Mouse (Mus musculus) liver, embryonic 15.5 days (tissue): ENCODE data around the gene Hcn1. TPM values are rescaled to one million over a fixed set of nuclear protein-coding genes. Genes with fewer than 3 reads are reported as not detected.

Experiments
- ATAC-seq: fragments of 200-750 bp; cut with Nextera tagmentation; 2 replicates; pipeline ENCODE4 v1.8.0; 2017; ENCODE audit warnings: moderate number of reproducible peaks, mild to moderate bottlenecking, moderate library complexity; ENCODE audit not compliant: insufficient read depth
- H3K27ac ChIP-seq: fragments of 300-500 bp; sonication (generic); replicated peaks from 2 replicates; pipeline ENCODE4 v1.5.1; 2015; ENCODE audit warnings: mild to moderate bottlenecking, inconsistent platforms
- H3K27me3 ChIP-seq: fragments of 300-500 bp; sonication (generic); 2 replicates; pipeline ENCODE4 v1.6.1; 2015; ENCODE audit warnings: mild to moderate bottlenecking, inconsistent platforms
- H3K36me3 ChIP-seq: fragments of 300-500 bp; sonication (generic); replicated peaks from 2 replicates; pipeline ENCODE4 v1.6.1; 2015; ENCODE audit warnings: moderate library complexity, mild to moderate bottlenecking, inconsistent platforms
- H3K4me1 ChIP-seq: fragments of 300-500 bp; sonication (generic); replicated peaks from 2 replicates; pipeline ENCODE4 v1.6.1; 2015; ENCODE audit warnings: inconsistent platforms
- H3K4me2 ChIP-seq: fragments of 300-500 bp; sonication (generic); 2 replicates; pipeline ENCODE4 v1.6.1; 2015; ENCODE audit warnings: moderate library complexity, mild to moderate bottlenecking, inconsistent platforms
- H3K4me3 ChIP-seq: fragments of 300-500 bp; sonication (generic); replicated peaks from 2 replicates; pipeline ENCODE4 v1.5.1; 2015; ENCODE audit warnings: mild to moderate bottlenecking, inconsistent platforms
- H3K9ac ChIP-seq: fragments of 300-500 bp; sonication (generic); 2 replicates; pipeline ENCODE4 v1.6.1; 2015; ENCODE audit warnings: moderate library complexity, mild to moderate bottlenecking, inconsistent platforms
- H3K9me3 ChIP-seq: fragments of 300-500 bp; sonication (generic); replicated peaks from 2 replicates; pipeline ENCODE4 v1.6.1; 2016; ENCODE audit warnings: inconsistent platforms
- WGBS: fragments of 180-500 bp; shearing (Covaris S2); methylation state at CpG from one replicate; pipeline ENCODE4 v1.1.7; 2015; ENCODE audit warnings: mixed read lengths; ENCODE audit not compliant: insufficient replicate concordance; 5-methylcytosine and 5-hydroxymethylcytosine counted together
- polyA plus RNA-seq: library from polyadenylated mRNA; unstranded; fragments of >200 nt; fragmentation: Nextera tagmentation; extraction: Ambion mirVana; gene quantifications from 2 replicates; pipeline ENCODE4 v1.2.1, GENCODE M21; 2015

Gene Hcn1
- polyA plus RNA-seq, 1 experiment from 2014 or later: 0.01 TPM

GRCm38 (mm10) chr13:117705997-117706396 is 103.9 kb downstream of the Hcn1 start:
- Histone ChIP-seq H3K27ac (no peak overlapping the region), H3K4me3 (no peak overlapping the region), H3K4me2 (no peak overlapping the region), H3K36me3 (no peaks in the 10 kb centered on the region), H3K9ac (no peak overlapping the region), H3K4me1 (no peaks in the 10 kb centered on the region), H3K9me3 (no peaks in the 10 kb centered on the region), H3K27me3 (no peaks in the 10 kb centered on the region)
- WGBS: 70% methylated on average over 3 of the region's 3 CpGs
- ATAC-seq: no peak

GRCm38 (mm10) chr13:117706496-117706895 is 104.4 kb downstream of the Hcn1 start:
- H3K4me3 ChIP-seq: no peak overlapping the region
- H3K4me1 ChIP-seq: no peaks in the 10 kb centered on the region
- H3K36me3 ChIP-seq: no peaks in the 10 kb centered on the region
- H3K27ac ChIP-seq: no peak overlapping the region
- ATAC-seq: no peak
- no peak overlapping the region for H3K9ac ChIP-seq
- H3K27me3 ChIP-seq: no peaks in the 10 kb centered on the region
- no peak overlapping the region for H3K4me2 ChIP-seq
- 47% methylated on average over 2 of the region's 2 CpGs for WGBS
- H3K9me3 ChIP-seq: no peaks in the 10 kb centered on the region

GRCm38 (mm10) chr13:117706986-117707738 is 105.0 kb downstream of the Hcn1 start:
- ATAC-seq: no peak
- Histone ChIP-seq H3K4me2 (no peak overlapping the region), H3K9me3 (no peaks in the 10 kb centered on the region), H3K27me3 (no peaks in the 10 kb centered on the region), H3K9ac (no peak overlapping the region), H3K4me1 (no peaks in the 10 kb centered on the region), H3K36me3 (no peaks in the 10 kb centered on the region), H3K4me3 (no peak overlapping the region), H3K27ac (no peak overlapping the region)
- WGBS: 57% methylated on average over 11 of the region's 11 CpGs

GRCm38 (mm10) chr13:117710811-117711210 is 108.7 kb downstream of the Hcn1 start:
- H3K27ac ChIP-seq: no peak overlapping the region
- H3K9ac ChIP-seq: no peak overlapping the region
- no peaks in the 10 kb centered on the region for H3K27me3 ChIP-seq
- H3K4me1 ChIP-seq: no peaks in the 10 kb centered on the region
- H3K4me3 ChIP-seq: no peak overlapping the region
- no peak overlapping the region for H3K4me2 ChIP-seq
- H3K36me3 ChIP-seq: no peaks in the 10 kb centered on the region
- no peaks in the 10 kb centered on the region for H3K9me3 ChIP-seq
- ATAC-seq: no peak

- no peaks in the 10 kb centered on the region for H3K9me3 ChIP-seq
- 38% methylated on average over 4 of the region's 4 CpGs for WGBS
- H3K36me3 ChIP-seq: no peaks in the 10 kb centered on the region
- no peak overlapping the region for H3K27ac ChIP-seq
- no peak overlapping the region for H3K9ac ChIP-seq
- no peak for ATAC-seq
- H3K4me3 ChIP-seq: no peak overlapping the region
- H3K27me3 ChIP-seq: no peaks in the 10 kb centered on the region
- no peak overlapping the region for H3K4me2 ChIP-seq
- no peaks in the 10 kb centered on the region for H3K4me1 ChIP-seq
These were observed 120.0 kb downstream of the Hcn1 start for GRCm38 (mm10) chr13:117722090-117722489.

- no peaks in the 10 kb centered on the region for H3K4me1 ChIP-seq
- no peak overlapping the region for H3K4me2 ChIP-seq
- no peak overlapping the region for H3K27ac ChIP-seq
- no peaks in the 10 kb centered on the region for H3K27me3 ChIP-seq
- no peaks in the 10 kb centered on the region for H3K9me3 ChIP-seq
- no peak overlapping the region for H3K4me3 ChIP-seq
- H3K36me3 ChIP-seq: no peaks in the 10 kb centered on the region
- no peak overlapping the region for H3K9ac ChIP-seq
- no peak for ATAC-seq
- whole genome bisulfite sequencing: 41% methylated on average over 3 of the region's 3 CpGs
These were observed 122.0 kb downstream of the Hcn1 start for GRCm38 (mm10) chr13:117724083-117724482.

GRCm38 (mm10) chr13:117728393-117728792 is 126.3 kb downstream of the Hcn1 start:
- WGBS: 39% methylated on average over 2 of the region's 2 CpGs
- H3K4me3 ChIP-seq: no peak overlapping the region
- H3K36me3 ChIP-seq: no peaks in the 10 kb centered on the region
- H3K9me3 ChIP-seq: no peaks in the 10 kb centered on the region
- ATAC-seq: no peak
- H3K9ac ChIP-seq: no peak overlapping the region
- H3K27me3 ChIP-seq: no peaks in the 10 kb centered on the region
- H3K4me1 ChIP-seq: no peaks in the 10 kb centered on the region
- H3K27ac ChIP-seq: no peak overlapping the region
- H3K4me2 ChIP-seq: no peak overlapping the region

- Histone ChIP-seq H3K9ac (no peak overlapping the region), H3K4me2 (no peak overlapping the region), H3K27me3 (no peaks in the 10 kb centered on the region), H3K9me3 (no peaks in the 10 kb centered on the region), H3K4me3 (no peak overlapping the region), H3K27ac (no peak overlapping the region), H3K36me3 (no peaks in the 10 kb centered on the region), H3K4me1 (no peaks in the 10 kb centered on the region)
- no peak for ATAC-seq
These were observed 130.6 kb downstream of the Hcn1 start for GRCm38 (mm10) chr13:117732738-117733137.

GRCm38 (mm10) chr13:117744451-117744850 is 142.3 kb downstream of the Hcn1 start:
- no peak for ATAC-seq

GRCm38 (mm10) chr13:117745173-117745572 is 143.1 kb downstream of the Hcn1 start:
- Histone ChIP-seq H3K36me3 (no peaks in the 10 kb centered on the region), H3K4me3 (no peak overlapping the region), H3K9me3 (no peaks in the 10 kb centered on the region), H3K27me3 (no peaks in the 10 kb centered on the region), H3K27ac (no peak overlapping the region), H3K4me2 (no peak overlapping the region), H3K9ac (no peak overlapping the region), H3K4me1 (no peaks in the 10 kb centered on the region)
- WGBS: 55% methylated on average over 3 of the region's 3 CpGs
- no peak for ATAC-seq

More at GRCm38 (mm10) chr13:117744451-117744850, 142.3 kb downstream of the Hcn1 start:
- H3K27ac ChIP-seq: no peak overlapping the region
- H3K36me3 ChIP-seq: no peaks in the 10 kb centered on the region
- no peak overlapping the region for H3K4me2 ChIP-seq
- H3K27me3 ChIP-seq: no peaks in the 10 kb centered on the region
- 56% methylated on average over 3 of the region's 3 CpGs for WGBS
- no peaks in the 10 kb centered on the region for H3K9me3 ChIP-seq
- H3K9ac ChIP-seq: no peak overlapping the region
- no peak overlapping the region for H3K4me3 ChIP-seq
- H3K4me1 ChIP-seq: no peaks in the 10 kb centered on the region

GRCm38 (mm10) chr13:117765487-117765886 is 163.4 kb downstream of the Hcn1 start:
- H3K4me3 ChIP-seq: no peak overlapping the region
- no peak overlapping the region for H3K27ac ChIP-seq
- no peak for ATAC-seq
- no peak overlapping the region for H3K4me2 ChIP-seq
- no peaks in the 10 kb centered on the region for H3K4me1 ChIP-seq
- no peaks in the 10 kb centered on the region for H3K27me3 ChIP-seq
- no peaks in the 10 kb centered on the region for H3K36me3 ChIP-seq
- no peaks in the 10 kb centered on the region for H3K9me3 ChIP-seq
- WGBS: 56% methylated on average over 6 of the region's 6 CpGs
- H3K9ac ChIP-seq: no peak overlapping the region

- WGBS: 65% methylated on average over 2 of the region's 2 CpGs
- Histone ChIP-seq H3K27ac (no peak overlapping the region), H3K9ac (no peak overlapping the region), H3K4me3 (no peak overlapping the region), H3K9me3 (no peaks in the 10 kb centered on the region), H3K4me1 (no peaks in the 10 kb centered on the region), H3K4me2 (no peak overlapping the region), H3K36me3 (no peaks in the 10 kb centered on the region), H3K27me3 (no peaks in the 10 kb centered on the region)
- no peak for ATAC-seq
These were observed 183.3 kb downstream of the Hcn1 start for GRCm38 (mm10) chr13:117785376-117785775.
